Mouse (Mus musculus) bone marrow, adult 2 months (tissue): Measurements from ENCODE around the gene Gm10964.

ENCODE experiments used
- CTCF ChIP-seq: fragments of 200-500 bp; IDR thresholded peaks from 2 replicates; pipeline ENCODE4 v1.5.1; 2011; ENCODE audit warnings: low read length, control low read depth; ENCODE audit not compliant: control insufficient read depth, insufficient read depth
- POLR2A ChIP-seq: fragments of 200-500 bp; IDR thresholded peaks from 2 replicates; pipeline ENCODE4 v1.6.1; 2011; ENCODE audit warnings: low read depth, mild to moderate bottlenecking, control low read depth, low read length, borderline replicate concordance; ENCODE audit not compliant: control insufficient read depth

DNA sequence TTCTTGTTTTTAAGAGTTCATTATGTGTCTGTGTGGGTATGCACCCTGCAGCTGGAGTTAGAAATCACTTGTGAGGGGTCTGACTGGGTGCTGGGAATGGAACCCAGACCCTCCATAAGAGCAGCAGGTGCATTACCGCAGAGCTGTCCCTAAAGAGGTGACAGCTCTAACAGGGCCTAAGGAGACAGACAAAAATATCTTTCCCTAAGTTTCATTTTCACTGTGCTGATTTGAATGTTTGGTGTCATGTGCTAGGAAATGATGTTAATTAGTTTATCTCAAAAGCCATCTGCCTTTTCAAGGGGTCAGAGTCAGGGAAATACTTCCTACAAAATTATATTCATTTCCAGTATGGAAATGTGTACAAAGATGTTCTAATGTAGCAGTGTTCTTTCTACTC is at the start of gene Gm10964:
- no peak for TF ChIP-seq CTCF
- TF ChIP-seq POLR2A: no peak
